Mouse (Mus musculus) activated CD4-positive, CD25-positive, alpha-beta regulatory T cell, adult 4 months (primary cell): Measurements from ENCODE around the gene Ttc7. TPM values are rescaled to one million over a fixed set of nuclear protein-coding genes. Genes with fewer than 3 reads are reported as not detected.

Experiments used
- ATAC-seq: one replicate; pipeline ENCODE4 v1.8.0; 2017
- polyA plus RNA-seq, 2 experiments: library from polyadenylated mRNA; unstranded; fragments of 100-300 nt; shearing (Covaris generic); gene quantifications; one replicate each; pipeline ENCODE4 v1.2.1; 2017

Gene Ttc7
- polyA plus RNA-seq, 2 experiments from 2014 or later: 21.2 to 24.5 TPM

- ATAC-seq: no peak
Measured at GRCm38 (mm10) chr17:87339122-87339521, 56.4 kb downstream of the Ttc7 start.

GRCm38 (mm10) chr17:87343060-87343703, 60.5 kb downstream of the Ttc7 start:
- ATAC-seq: no peak

- peak; percentile 96 for ATAC-seq
Measured at GRCm38 (mm10) chr17:87344441-87345251, 62.0 kb downstream of the Ttc7 start.

- ATAC-seq: peak; percentile 11
Measured at GRCm38 (mm10) chr17:87345252-87345593, 62.5 kb downstream of the Ttc7 start.

- ATAC-seq: no peak
Measured at GRCm38 (mm10) chr17:87348353-87348752, 65.7 kb downstream of the Ttc7 start.

- no peak for ATAC-seq
Measured at GRCm38 (mm10) chr17:87349069-87349468, 66.4 kb downstream of the Ttc7 start.

- no peak for ATAC-seq
Measured at GRCm38 (mm10) chr17:87349575-87349974, 66.9 kb downstream of the Ttc7 start.

- no peak for ATAC-seq
Measured at GRCm38 (mm10) chr17:87350471-87351240, 68.0 kb downstream of the Ttc7 start.

GRCm38 (mm10) chr17:87351241-87352105, 68.8 kb downstream of the Ttc7 start:
- no peak for ATAC-seq

GRCm38 (mm10) chr17:87352106-87352897, 69.6 kb downstream of the Ttc7 start:
- no peak for ATAC-seq

- ATAC-seq: no peak
Measured at GRCm38 (mm10) chr17:87352898-87353225, 70.2 kb downstream of the Ttc7 start.

- ATAC-seq: no peak
Measured at GRCm38 (mm10) chr17:87353745-87354320, 71.1 kb downstream of the Ttc7 start.

- no peak for ATAC-seq
Measured at GRCm38 (mm10) chr17:87355456-87355855, 72.8 kb downstream of the Ttc7 start.

- ATAC-seq: no peak
Measured at GRCm38 (mm10) chr17:87356261-87356660, 73.6 kb downstream of the Ttc7 start.

GRCm38 (mm10) chr17:87357506-87357905, 74.8 kb downstream of the Ttc7 start:
- no peak for ATAC-seq

GRCm38 (mm10) chr17:87361132-87361531, 78.4 kb downstream of the Ttc7 start:
- ATAC-seq: no peak

GRCm38 (mm10) chr17:87364108-87364507, 81.4 kb downstream of the Ttc7 start:
- ATAC-seq: no peak

GRCm38 (mm10) chr17:87365268-87365667, 82.6 kb downstream of the Ttc7 start:
- ATAC-seq: peak; percentile 83

- no peak for ATAC-seq
Measured at GRCm38 (mm10) chr17:87366520-87366919, 83.8 kb downstream of the Ttc7 start.

- ATAC-seq: no peak
Measured at GRCm38 (mm10) chr17:87367228-87367627, 84.5 kb downstream of the Ttc7 start.

GRCm38 (mm10) chr17:87367640-87368039, 85.0 kb downstream of the Ttc7 start:
- ATAC-seq: no peak
